Mouse (Mus musculus) gastrocnemius, adult 18-20 months (tissue): Measurements from ENCODE around the gene Foxf1. TPM values are rescaled to one million over a fixed set of nuclear protein-coding genes. Genes with fewer than 3 reads are reported as not detected.

Experiments used
- DNase-seq: peaks from one replicate; pipeline ENCODE4 v3.0.0; 2021; ENCODE audit warnings: low spot score
- microRNA-seq: library from miRNA; unstranded; fragments of <30 nt; microRNA quantifications from one replicate; pipeline ENCODE4 v1.2.0, GENCODE M21; 2021
- total RNA-seq, 2 experiments: library from RNA; stranded (reverse); gene quantifications; 2 replicates each; pipeline ENCODE4 v1.2.3; 2021

The Foxf1 gene
- total RNA-seq, 2 experiments from 2014 or later = 0.09 to 0.18 TPM

GRCm38 (mm10) chr8:121129265-121129940, 45.2 kb downstream of the Foxf1 start:
- DNase-seq = no peak

DNA sequence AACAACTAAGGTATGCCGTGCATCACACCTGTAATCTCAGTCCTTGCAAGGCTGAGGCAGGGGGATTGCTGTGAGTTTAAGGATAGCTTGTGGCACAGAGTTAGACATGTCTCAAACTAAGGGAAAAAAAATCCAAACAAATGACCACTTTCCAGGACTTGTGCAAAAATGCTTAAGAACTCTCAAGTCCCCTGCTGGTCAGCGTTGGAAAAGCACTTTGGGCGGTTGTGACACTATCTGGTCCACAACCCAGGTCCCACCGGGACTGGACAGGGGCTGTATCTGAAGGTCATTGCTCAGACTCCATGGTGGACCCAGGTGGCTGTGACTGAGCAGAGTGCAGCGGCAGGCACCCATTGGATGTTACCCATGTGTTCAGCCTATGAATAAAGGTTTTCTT, 46.3 kb downstream of the Foxf1 start:
- no peak for DNase-seq

DNA sequence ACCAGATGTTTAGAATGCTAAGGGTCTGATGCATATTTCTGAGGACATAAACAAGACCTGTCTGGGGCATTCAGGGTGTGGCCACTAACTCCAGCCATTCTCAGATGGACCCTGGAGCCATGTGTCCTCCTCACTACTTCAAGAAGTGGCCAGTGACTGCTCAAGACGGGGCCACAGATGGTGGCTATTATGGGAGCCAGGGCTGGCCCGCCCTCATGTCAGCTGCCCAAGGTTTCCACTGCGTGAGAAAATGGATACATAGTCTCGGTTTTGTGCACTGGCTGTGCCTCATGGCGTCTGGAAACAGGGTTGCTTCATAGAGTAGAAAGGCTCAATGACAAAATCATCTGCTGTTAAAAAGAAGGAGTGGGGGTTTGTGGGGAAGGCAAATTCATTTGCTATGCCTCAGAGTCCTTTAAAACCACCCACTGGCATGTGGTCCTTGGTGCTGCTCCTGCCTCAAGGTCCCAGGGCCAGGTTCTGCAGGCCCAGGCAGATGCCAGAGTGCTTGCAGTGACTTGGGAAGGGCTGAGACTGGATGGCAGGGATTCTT, 48.9 kb downstream of the Foxf1 start:
- DNase-seq = no peak

GRCm38 (mm10) chr8:121134102-121134501, 49.9 kb downstream of the Foxf1 start:
- DNase-seq = no peak

- DNase-seq = no peak
Measured at GRCm38 (mm10) chr8:121134512-121134911, 50.3 kb downstream of the Foxf1 start.

DNA sequence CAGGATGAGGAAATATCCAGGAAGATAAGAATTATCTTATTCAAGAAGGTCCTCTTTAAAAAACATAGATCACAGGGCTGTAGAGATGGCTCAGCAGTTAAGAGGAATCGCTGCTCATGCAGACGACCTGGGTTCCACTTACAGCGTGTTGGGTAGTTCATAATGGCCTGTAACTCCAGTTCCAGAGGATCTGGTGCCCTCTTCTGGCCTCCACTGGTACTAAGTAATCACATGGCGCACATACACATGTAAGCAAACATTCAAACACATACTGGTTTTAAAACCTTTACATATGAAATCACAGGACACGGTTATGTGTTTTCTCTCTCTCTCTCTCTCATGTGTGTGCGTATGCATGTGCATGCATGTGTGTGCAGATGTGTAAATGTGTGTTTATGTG, 52.7 kb downstream of the Foxf1 start:
- no peak for DNase-seq

Small RNA genes lying within 50 kb of the gene (microRNA-seq; reads per million reads assigned to microRNA genes)
- gene Gm27530 = not detected

Other genes with a start within 250 kb of the Foxf1 start
- 10 to 100 TPM; 12.8 to 14.7 TPM for gene Mthfsd, start 24.0 kb downstream of the Foxf1 start, total RNA-seq
- gene Foxc2, start 31.8 kb downstream of the Foxf1 start, total RNA-seq = under 1 TPM; 0.16 to 0.36 TPM
- not detected for gene Foxl1, start 43.6 kb downstream of the Foxf1 start, total RNA-seq